Mouse (Mus musculus) heart, embryonic 13.5 days (tissue): ENCODE results near the gene Gm49403. TPM values are rescaled to one million over a fixed set of nuclear protein-coding genes. Genes with fewer than 3 reads are reported as not detected.

Experiments used
- microRNA-seq: library from miRNA; unstranded; fragments of <30 nt; microRNA quantifications from one replicate; pipeline ENCODE4, GENCODE M21; 2016
- polyA plus RNA-seq: library from polyadenylated mRNA; unstranded; fragments of >200 nt; fragmentation: Nextera tagmentation; extraction: Ambion mirVana; gene quantifications from 2 replicates; pipeline ENCODE4 v1.2.1, GENCODE M21; 2015

The Gm49403 gene
- polyA plus RNA-seq, 1 experiment from 2014 or later = not detected

Small RNA genes lying within 50 kb of the gene (microRNA-seq; reads per million reads assigned to microRNA genes)
- gene Mir5136 = not detected

Other genes with a start within 250 kb of the Gm49403 start
- gene Chrm1, start 220.1 kb upstream of the Gm49403 start, polyA plus RNA-seq = 0.04 TPM in 1 of 2 replicates, not detected in the other
- gene Slc3a2, start 160.6 kb upstream of the Gm49403 start, polyA plus RNA-seq = 72.8 and 74.8 TPM in 2 replicates
- gene Wdr74, start 148.1 kb upstream of the Gm49403 start, polyA plus RNA-seq = 54.1 and 60.0 TPM in 2 replicates
- 1.3 and 1.4 TPM in 2 replicates for gene 1700092M07Rik, start 143.2 kb upstream of the Gm49403 start, polyA plus RNA-seq
- gene Stx5a, start 142.5 kb upstream of the Gm49403 start, polyA plus RNA-seq = 81.1 and 87.5 TPM in 2 replicates
- gene Nxf1, start 126.9 kb upstream of the Gm49403 start, polyA plus RNA-seq = 123 and 124 TPM in 2 replicates
- gene Tmem223, start 112.9 kb upstream of the Gm49403 start, polyA plus RNA-seq = 154 and 167 TPM in 2 replicates
- 54.5 and 60.7 TPM in 2 replicates for gene Tmem179b, start 109.5 kb upstream of the Gm49403 start, polyA plus RNA-seq
- 18.2 and 19.6 TPM in 2 replicates for gene Taf6l, start 97.5 kb upstream of the Gm49403 start, polyA plus RNA-seq
- gene Polr2g, start 85.4 kb upstream of the Gm49403 start, polyA plus RNA-seq = 129 and 143 TPM in 2 replicates
- 3.7 and 3.9 TPM in 2 replicates for gene Zbtb3, start 81.4 kb upstream of the Gm49403 start, polyA plus RNA-seq
- 32.9 and 38.9 TPM in 2 replicates for gene Ttc9c, start 64.6 kb upstream of the Gm49403 start, polyA plus RNA-seq
- gene Hnrnpul2, start 63.9 kb upstream of the Gm49403 start, polyA plus RNA-seq = 2.9 TPM in 2 replicates
- not detected in 2 replicates for gene AC129217.1, start 54.2 kb upstream of the Gm49403 start, polyA plus RNA-seq
- 44.6 and 45.3 TPM in 2 replicates for gene Bscl2, start 46.5 kb upstream of the Gm49403 start, polyA plus RNA-seq
- gene Gng3, start 44.7 kb upstream of the Gm49403 start, polyA plus RNA-seq = 2.2 TPM in 2 replicates
- gene Lrrn4cl, start 33.2 kb upstream of the Gm49403 start, polyA plus RNA-seq = 0.79 and 0.88 TPM in 2 replicates
- gene Ubxn1, start 12.4 kb upstream of the Gm49403 start, polyA plus RNA-seq = 112 and 139 TPM in 2 replicates
- gene Uqcc3, start 3.0 kb upstream of the Gm49403 start, polyA plus RNA-seq = 56.6 and 62.6 TPM in 2 replicates
- 48.2 and 49.5 TPM in 2 replicates for gene Lbhd1, start 198 bp upstream of the Gm49403 start, polyA plus RNA-seq
- 61.9 and 71.3 TPM in 2 replicates for gene 1810009A15Rik, start 4.9 kb downstream of the Gm49403 start, polyA plus RNA-seq
- not detected in 2 replicates for gene Gm49416, start 5.0 kb downstream of the Gm49403 start, polyA plus RNA-seq
- 23.9 and 25.5 TPM in 2 replicates for gene Ints5, start 9.1 kb downstream of the Gm49403 start, polyA plus RNA-seq
- gene Ganab, start 14.1 kb downstream of the Gm49403 start, polyA plus RNA-seq = 63.5 and 63.8 TPM in 2 replicates
- 40.6 and 41.4 TPM in 2 replicates for gene B3gat3, start 36.4 kb downstream of the Gm49403 start, polyA plus RNA-seq
- gene Rom1, start 45.4 kb downstream of the Gm49403 start, polyA plus RNA-seq = 2.4 and 2.7 TPM in 2 replicates
- 14.4 and 14.9 TPM in 2 replicates for gene Eml3, start 45.6 kb downstream of the Gm49403 start, polyA plus RNA-seq
- 83.6 and 88.0 TPM in 2 replicates for gene Mta2, start 57.9 kb downstream of the Gm49403 start, polyA plus RNA-seq
- 16.3 and 17.1 TPM in 2 replicates for gene Tut1, start 69.9 kb downstream of the Gm49403 start, polyA plus RNA-seq
- 251 and 281 TPM in 2 replicates for gene Eef1g, start 83.1 kb downstream of the Gm49403 start, polyA plus RNA-seq
- 22.8 TPM in 2 replicates for gene Ahnak, start 105.4 kb downstream of the Gm49403 start, polyA plus RNA-seq
- not detected in 2 replicates for gene Scgb1a1, start 204.0 kb downstream of the Gm49403 start, polyA plus RNA-seq